Mouse (Mus musculus) ZHBTc4 (cell line): ENCODE results near the gene Ddx60.

Experiments used
- DNase-seq: peaks from one replicate; pipeline ENCODE4 v3.0.0-alpha.2; 2011; ENCODE audit warnings: low read depth, low spot score

Ddx60 gene

GRCm38 (mm10) chr8:61927777-61928494 is at the start of gene Ddx60:
Gene Ddx60 (plus strand): TSS chr8:61928087.
- peak; percentile 40 for DNase-seq

GRCm38 (mm10) chr8:61894062-61894461 is 33.8 kb upstream of the Ddx60 start:
- DNase-seq: peak; percentile 64

GRCm38 (mm10) chr8:61896742-61897141 is 31.1 kb upstream of the Ddx60 start:
- DNase-seq: no peak

- DNase-seq: no peak
Observed at GRCm38 (mm10) chr8:61897402-61897801, 30.5 kb upstream of the Ddx60 start.

- no peak for DNase-seq
Observed at GRCm38 (mm10) chr8:61901028-61901717, 26.7 kb upstream of the Ddx60 start.

GRCm38 (mm10) chr8:61902521-61902920 is 25.4 kb upstream of the Ddx60 start, which contains the start of gene Palld:
Gene Palld (minus strand): TSS chr8:61902690.
- DNase-seq: no peak

GRCm38 (mm10) chr8:61908303-61909215 is 19.3 kb upstream of the Ddx60 start:
- DNase-seq: peak; percentile 27

GRCm38 (mm10) chr8:61909313-61909712 is 18.6 kb upstream of the Ddx60 start:
- no peak for DNase-seq

GRCm38 (mm10) chr8:61912817-61913216 is 15.1 kb upstream of the Ddx60 start:
- no peak for DNase-seq

GRCm38 (mm10) chr8:61913957-61914356 is 13.9 kb upstream of the Ddx60 start:
- DNase-seq: no peak

GRCm38 (mm10) chr8:61917287-61917686 is 10.6 kb upstream of the Ddx60 start:
- no peak for DNase-seq

- no peak for DNase-seq
Observed at GRCm38 (mm10) chr8:61919145-61919788, 8.6 kb upstream of the Ddx60 start.

- DNase-seq: no peak
Observed at GRCm38 (mm10) chr8:61920389-61920788, 7.5 kb upstream of the Ddx60 start.

- no peak for DNase-seq
Observed at GRCm38 (mm10) chr8:61921454-61922054, 6.3 kb upstream of the Ddx60 start.

- no peak for DNase-seq
Observed at GRCm38 (mm10) chr8:61924518-61924917, 3.4 kb upstream of the Ddx60 start.

GRCm38 (mm10) chr8:61933243-61933642 is 5.4 kb downstream of the Ddx60 start:
- DNase-seq: no peak

GRCm38 (mm10) chr8:61937576-61937975 is 9.7 kb downstream of the Ddx60 start:
- DNase-seq: no peak

GRCm38 (mm10) chr8:61964591-61965375 is 36.9 kb downstream of the Ddx60 start:
- DNase-seq: peak; percentile 86

GRCm38 (mm10) chr8:61969581-61969980 is 41.7 kb downstream of the Ddx60 start:
- no peak for DNase-seq

GRCm38 (mm10) chr8:61984941-61985340 is 57.1 kb downstream of the Ddx60 start:
- DNase-seq: no peak
